Mouse (Mus musculus) frontal cortex, adult 2 months (tissue): ENCODE measurements around the gene Fgfr2. TPM values are rescaled to one million over a fixed set of nuclear protein-coding genes. Genes with fewer than 3 reads are reported as not detected.
A peak's percentile ranks its signal among the peaks of the same experiment; 100 is the strongest.

Experiments used
- DNase-seq, 2 experiments: peaks; one replicate each; pipeline ENCODE4 v3.0.0; 2022; ENCODE audit warnings: low spot score in 1 of 2; ENCODE audit errors: extremely low spot score in 1 of 2
- polyA plus RNA-seq: library from polyadenylated mRNA; depleted of rRNA; stranded (reverse); fragments of >200 nt; gene quantifications from 2 replicates; pipeline ENCODE4 v1.2.3, GENCODE M21; 2012

The Fgfr2 gene
- polyA plus RNA-seq, 1 experiment = 69.6 TPM

DNA sequence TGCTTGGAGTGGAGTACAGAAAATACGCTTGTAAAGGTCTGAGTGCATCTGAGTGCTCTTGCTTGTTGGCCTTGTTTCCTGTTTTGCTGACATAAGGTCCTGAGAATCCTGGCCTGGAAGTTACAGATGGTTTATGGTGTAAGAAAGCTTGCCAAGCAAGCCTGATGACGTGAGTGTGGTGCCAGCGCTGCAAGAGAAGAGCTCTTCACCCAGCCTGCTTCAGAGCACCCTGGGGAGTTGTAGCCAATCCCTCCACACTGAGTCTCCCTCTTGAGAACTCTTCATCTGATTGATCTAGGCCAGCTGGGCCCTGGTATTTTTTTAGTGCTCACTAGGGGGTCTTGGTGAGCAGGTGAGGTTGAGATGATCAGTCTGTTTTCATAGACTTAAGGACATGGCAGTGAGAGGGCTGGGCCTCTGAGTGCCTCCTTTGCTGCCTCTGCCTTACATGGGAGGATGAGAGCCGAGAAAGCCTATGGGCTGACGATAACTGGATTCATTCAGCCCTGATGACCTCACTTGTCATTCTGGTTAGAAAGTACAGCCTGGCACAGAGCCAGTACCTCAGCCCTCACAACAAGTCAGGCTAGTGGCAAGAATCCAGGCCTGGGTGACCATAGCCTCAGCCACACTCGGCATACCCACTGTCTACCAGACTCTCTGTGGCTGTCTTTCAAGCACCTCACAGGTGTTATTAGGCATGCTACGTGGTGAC is 228.2 kb downstream of the Fgfr2 start:
- peak in 1 of 2 experiments; percentile 15 for DNase-seq

DNA sequence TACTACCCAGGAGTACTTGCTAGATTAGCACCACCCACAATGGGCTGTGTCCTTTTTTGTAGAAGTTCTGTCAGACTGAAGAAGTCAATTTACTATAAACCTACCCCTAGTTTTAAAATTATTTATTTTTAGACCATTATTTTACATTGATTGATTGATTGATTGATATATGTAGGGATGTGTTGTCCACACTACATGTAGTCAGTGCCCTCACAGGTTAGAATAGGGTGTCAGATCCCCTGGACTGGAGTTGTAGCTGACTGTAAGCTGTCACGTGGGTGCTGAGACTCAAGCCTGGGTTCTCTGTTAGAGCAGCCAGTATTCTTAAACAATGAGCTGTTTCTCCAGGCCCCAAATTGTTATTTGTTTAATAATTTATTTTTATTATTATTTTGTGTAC is 229.8 kb downstream of the Fgfr2 start:
- no peak for DNase-seq

DNA sequence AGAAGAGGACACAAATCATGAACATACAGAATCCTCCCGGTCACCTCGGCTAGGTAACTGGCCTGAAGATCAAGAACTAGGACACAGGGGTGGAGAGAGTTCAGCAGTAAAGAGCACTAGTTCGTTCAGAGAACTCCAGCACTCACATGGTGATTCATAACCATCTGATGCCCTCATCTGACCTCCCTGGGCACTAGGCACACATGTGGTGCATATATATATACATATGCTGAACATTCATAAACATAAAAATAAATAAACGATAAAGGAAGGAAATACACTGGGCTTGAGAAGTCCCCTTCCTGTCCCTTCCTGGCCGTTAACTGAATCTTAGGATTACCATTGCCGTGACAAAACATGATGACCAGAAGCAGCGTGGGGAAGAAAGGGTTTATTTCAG is 230.3 kb downstream of the Fgfr2 start:
- DNase-seq = no peak

DNA sequence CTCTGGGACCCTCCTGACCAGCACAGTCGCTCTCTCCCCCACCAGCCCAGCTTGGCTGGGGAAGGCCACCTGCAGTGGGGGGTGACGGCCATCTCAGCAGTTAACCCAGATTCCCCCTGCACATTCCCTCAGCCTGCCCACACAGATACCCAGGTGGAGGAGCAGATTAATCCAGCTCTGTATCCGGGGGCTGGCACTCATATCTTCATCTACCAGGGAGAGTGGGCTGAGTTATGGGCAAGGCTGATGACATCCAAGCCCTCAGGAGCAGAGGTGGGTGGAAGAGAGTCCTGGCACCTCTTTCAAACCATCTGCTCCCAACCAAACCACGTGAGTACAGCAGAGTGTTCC is 230.9 kb downstream of the Fgfr2 start:
- DNase-seq = peak in 1 of 2 experiments; percentile 31

DNA sequence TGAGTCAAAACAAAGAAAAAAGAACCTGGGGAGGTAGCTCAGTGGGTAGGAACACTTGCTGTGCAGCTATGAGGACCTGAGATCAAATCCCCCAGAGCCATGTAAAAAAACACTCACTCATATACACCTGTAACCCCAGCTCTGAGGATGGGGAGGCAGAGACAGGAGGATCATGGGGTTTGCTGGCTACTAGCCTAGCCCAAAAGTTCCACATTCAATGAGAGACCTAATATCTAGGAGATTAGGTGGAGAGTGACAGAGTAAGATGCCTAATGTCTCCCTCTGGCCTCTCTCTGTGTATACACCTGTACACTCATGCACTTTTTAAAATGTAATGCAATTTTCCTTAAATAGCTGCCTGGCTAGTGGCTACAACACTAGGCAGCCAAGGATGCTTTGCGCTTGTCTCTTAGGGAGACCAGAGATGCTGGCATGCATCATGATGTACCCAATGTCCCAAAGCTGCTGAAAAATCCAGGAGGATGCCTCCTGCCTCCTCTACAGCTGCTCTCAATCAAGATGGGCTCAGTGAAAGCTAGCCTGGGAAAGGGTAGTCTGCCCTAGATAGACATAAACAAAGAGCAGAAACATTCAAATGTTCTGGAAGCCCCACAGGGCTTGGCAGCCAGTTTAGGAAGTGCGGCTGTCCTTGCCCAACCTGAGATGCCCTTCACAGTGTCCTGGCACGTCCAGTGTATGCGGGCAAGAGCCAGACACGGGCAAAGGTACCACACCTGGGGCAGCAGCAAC is 231.4 kb downstream of the Fgfr2 start:
- DNase-seq = peak in 1 of 2 experiments; percentile 8

DNA sequence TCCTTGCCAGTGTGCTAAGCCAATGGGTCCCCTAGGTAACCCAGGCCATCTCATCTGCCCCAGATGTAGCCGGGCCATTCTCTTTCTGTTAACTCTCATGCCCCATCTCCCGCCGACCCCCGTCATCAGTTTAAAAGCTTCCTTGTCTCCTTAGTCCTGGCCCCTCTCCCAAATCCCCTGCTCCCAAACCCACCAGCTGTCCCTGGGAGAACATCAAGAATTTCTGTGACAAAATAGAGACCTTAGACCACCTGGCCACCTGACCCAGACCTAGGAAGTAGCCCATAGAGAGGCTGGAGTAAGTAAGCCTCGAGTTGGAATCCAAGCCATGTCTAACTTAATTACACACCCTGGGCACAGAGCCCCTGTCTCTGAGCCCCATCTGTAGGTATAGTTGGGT is 232.9 kb downstream of the Fgfr2 start:
- no peak for DNase-seq

DNA sequence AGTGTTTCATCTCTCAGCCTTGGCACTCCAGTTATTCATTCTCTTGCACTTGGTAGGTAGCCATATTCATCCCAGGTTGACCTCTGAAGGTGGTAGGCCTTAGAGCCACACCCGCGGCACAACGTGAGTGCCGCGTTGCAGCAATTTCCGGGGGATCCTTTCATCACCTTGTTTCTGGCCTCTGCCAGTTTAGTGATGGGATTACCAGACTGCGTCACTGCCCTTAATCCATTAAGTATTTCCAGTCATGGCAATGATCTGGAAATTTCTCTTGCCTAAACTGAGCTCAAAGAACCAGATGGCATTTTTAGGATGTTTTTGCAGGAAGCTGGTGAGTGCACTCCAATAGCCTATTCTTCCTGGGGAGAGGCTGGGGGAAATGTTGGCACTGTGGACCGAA is 233.5 kb downstream of the Fgfr2 start:
- DNase-seq = no peak

DNA sequence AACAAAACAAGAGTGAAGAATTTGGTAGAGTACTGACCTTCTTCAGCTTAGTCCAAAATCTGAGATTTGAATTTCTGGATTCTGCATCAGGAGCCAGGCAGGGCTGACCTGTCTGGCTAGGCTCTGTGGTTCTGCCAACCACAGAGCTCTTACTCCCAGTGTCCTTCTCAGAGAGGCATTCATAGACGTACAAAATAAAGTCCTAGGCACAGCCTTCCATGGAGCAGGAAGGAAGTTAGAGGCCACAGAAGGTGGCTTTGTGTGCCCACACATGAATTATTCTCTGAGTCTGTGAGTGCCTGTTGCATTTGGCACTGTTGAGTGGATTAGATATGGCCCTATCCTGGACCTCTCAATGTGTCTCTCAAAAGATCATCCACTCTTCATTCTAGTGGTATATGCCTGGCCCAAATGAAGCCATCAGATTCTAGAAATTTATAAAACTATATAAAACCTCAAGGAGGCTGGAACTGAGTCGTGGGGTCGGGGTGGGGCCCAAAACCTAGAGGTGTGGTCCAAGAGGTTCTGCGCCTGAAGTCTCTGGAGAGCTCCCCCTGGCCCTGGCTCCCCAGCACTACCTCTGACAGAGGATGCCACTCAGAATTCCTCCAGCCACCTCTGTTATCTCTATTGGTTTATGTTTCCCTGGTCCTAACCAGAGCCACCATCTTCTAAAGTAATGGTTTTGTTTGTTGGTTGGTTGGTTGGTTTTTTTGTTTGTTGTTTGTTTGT is 234.5 kb downstream of the Fgfr2 start:
- no peak for DNase-seq

DNA sequence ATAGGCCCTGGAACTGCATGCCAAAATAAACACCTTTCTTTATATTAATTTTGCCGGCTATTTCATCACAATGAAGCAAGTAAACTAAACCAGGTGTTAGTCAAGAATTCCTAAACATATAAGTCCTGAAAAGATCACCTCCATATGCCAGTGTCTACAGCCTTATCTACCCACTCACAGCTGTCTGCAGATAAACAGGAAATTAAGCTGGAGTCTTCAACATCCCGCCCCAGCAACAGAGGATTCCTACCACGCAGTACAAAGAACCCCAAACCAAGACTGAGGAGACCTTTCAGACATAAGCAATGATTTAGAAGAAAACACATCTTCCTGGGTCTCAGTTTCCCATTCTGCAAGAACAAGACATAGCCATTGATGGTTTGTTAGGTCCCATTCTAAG is 235.1 kb downstream of the Fgfr2 start:
- no peak for DNase-seq

DNA sequence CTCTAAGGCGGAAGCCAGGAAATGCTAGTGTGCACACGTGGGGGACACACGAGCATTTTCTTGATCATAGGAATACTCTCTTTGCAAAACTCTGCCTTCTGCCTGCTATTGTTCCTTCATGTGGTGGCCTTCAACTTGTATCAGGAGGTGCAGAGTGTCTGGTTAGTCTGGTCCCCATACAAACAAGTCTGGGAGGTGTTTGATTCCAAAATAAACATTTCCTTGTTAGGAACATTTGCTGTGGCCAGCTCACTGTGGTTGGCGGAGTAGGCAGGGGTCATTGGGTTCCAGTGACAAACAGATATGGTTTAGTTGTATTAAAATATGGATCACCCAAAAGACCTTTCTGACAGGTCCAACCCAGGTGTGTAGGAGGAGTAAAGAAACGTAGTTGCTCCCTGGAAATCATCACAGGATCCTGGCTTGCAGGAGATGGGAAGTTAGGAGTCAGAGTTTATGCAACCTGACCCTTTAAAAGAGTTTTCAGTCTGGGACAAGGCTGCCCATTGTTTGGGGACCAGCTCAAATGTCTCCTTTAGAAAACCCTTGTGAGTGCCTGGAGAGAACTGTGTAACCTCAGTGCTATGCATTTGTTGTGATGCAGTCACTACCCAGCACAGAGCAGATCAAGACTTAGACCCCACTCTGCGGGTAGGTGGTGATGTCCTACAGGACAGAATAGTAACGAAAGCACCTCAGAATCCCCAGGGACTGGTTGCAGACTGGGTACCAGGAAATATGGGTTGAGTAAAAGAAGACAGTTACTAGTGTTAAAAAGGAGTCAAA is 235.9 kb downstream of the Fgfr2 start:
- DNase-seq = no peak

DNA sequence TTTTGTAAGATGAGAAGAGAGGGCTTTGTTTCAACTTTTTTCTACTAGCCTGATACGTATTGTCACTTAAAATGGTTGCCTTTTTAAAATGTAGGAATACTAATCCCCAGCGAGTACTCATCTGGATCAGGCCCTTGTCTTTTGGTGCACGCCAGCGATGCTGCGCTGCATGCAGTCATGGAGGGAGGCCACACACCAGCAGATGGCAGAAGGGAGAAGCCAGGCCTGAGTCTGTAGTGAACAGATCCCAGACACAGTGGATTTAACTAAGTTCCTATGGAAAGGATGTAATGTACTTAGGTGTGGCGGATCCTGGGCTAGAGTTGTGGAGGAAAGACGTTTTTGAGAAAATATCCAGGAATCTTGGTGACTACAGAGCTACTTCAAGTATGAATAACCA is 239.1 kb downstream of the Fgfr2 start:
- peak in 1 of 2 experiments; percentile 32 for DNase-seq

DNA sequence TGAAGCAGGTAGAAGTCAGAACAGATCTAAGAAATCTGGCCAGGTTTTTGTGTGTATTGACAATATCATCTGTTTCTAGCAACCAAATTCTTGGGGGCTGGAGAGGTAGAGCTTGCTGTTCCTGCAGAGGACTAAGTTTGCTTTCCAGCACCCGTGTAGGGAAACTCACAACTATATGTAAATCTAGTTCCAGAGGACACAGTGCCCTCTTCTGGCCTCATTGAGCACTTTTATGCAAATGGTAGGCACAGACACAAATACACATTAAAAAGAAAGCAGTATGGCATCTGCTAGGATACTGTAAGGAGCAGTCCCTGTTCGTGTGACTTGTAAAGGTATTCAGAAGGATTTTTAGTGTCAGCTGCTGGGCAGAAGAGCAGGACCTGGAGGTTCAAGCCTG is 240.8 kb downstream of the Fgfr2 start:
- DNase-seq = no peak

DNA sequence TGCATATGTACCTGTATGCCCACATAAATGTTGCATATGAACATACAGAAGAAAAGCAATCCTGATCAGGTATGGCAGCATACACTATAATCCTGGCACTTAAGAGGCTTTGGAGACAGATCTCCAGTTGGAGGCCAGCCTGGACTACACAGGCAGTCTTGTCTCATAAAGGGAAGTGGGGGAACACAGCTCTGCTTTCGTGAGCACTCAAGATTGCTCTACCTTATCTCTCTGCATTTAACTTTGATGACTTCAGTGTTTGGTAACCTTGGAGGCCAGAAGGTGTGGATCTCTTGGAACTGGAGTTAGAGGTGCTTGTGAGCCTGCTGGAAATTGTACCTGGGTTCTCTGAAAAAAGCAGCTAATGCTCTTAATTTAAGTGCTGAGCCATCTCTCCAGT is 242.9 kb downstream of the Fgfr2 start:
- no peak for DNase-seq

DNA sequence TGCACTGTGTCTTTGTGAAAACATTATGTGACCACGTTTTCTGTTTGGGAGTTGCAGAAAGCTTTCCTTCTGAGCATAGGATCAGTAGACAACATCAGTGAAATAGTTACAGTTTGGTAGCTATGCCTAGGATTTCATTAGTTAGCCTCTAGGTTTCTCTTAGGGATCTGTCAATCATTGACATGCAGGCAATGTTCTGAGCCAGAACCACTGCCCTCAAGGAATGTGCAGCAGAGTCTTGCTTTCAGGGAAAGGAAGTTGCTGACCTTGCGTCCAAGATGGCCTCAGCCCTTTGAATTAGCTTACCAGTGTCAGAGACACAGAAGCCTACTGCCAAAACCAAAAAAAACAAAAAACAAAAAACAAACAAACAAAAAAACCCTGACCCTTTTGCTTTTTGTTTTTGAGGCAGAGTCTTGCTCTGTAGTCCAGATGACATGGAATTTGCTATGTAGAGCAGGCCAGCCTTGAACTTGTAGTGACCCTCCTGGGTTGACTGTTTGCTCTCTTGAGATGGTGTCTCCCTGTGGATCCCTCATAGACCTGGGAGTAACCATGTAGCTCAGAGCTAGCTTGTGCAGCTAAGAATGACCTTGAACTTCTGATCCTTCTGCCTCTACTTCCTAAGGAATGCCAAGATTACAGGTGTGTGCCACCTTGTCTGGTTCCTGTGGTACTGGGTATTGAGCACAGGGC is 247.6 kb downstream of the Fgfr2 start:
- no peak for DNase-seq

DNA sequence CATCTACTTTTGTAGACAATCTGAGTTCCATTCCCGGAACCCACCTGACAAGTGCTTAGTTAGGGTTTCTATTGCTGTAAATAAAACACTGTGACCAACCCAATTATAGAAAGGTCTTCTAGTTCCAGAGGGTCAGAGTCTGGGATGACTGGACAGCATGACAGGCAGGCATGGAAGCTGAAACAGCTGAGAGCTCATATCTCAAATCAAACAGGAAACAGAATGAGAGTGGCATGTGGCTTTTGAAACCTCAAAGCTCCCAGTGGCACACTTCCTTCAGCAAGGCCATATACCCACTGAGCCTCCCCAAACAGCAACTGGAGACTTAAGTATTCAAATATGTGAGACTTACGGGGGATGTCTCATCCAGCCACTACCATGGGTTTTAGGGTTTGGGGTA is 250.1 kb downstream of the Fgfr2 start:
- no peak for DNase-seq

DNA sequence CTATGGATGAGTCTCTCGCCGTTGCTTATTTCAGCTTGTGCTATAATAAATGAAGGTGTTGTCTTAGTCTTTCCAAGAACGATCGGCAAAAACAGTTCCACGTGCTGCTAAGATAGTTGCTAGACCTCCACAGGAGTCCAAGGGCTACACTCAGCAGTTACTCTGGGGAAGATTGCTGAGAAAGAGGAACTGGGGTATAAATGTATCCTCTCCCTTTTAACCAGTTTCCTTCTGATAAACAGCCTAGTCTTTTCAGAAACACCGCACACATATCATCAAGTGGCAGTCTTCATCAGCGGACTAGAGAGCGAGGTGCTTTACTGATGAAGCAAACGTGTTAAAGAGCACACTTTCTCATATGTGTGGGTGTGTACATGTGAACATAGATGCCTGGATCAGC is 256.8 kb downstream of the Fgfr2 start:
- no peak for DNase-seq

DNA sequence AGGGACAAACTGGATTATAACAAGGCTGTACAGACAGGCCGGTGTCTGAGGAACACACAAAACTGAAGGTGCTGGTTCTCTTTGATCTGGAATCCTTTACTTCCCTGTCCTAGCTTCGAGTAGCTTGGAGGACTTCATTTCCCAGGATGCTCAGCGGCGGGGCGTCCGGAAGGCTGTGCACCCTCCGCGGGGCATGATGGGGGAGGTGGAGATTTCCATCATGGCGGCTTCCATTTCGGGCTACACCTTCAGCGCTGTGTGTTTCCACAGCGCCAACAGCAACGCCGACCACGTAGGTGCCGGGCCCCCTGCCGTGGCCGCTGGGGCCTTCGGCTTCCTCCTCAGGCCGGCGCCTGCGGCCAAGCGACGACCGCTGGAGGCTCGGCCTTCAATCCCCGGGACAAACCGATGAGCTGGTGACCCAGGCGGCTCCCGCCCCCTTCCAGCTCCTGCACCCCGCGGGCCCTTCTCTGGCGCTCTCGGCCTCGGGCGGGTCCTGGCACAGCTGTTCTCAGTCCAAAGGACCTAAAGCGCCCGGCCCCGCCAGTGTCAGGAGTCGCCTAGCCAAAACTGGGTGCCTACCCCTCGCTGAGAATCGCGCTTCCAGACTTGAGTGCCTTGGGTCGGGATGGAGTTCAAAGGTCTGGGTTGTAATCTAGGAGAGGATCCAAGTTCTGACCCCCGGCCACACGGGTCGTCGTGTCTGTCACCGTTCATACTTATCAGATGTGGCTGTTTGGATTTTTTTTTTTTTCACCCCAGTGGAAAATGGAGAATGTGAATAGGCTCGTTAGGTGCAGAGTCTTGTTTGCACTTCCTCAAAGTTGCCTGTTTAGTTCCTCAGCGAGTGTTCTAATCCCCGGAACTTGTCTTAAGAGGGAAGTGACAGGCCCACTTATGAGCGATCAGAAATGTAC is 263.9 kb downstream of the Fgfr2 start, which contains the start of gene Abraxas2:
Gene Abraxas2, plus strand, starts transcription at position 184 of the 917 bp plus-strand sequence.
- DNase-seq = peak; percentile 78 to 93

DNA sequence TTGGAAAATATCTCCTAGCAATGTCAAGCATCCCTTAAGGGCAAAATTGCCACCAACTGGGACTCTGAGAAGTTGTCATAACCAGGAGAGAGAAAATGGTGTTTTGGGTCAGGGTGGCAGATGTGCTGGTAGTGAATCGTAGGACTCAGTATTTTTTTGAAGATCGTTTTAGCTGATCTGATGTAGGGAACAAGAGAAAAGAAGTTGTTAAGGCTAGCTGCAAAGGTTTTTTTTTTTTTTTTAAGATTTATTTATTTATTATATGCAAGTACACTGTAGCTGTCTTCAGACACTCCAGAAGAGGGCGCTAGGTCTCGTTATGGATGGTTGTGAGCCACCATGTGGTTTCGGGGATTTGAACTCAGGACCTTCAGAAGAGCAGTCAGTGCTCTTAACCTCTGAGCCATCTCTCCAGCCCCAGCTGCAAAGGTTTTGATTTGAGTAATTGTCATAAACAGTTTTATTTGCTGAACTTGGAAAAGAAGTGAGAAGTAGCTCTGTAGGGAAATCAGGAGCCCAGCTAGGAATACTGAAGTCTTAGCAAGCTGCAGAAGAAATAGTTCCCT is 265.0 kb downstream of the Fgfr2 start:
- no peak for DNase-seq

DNA sequence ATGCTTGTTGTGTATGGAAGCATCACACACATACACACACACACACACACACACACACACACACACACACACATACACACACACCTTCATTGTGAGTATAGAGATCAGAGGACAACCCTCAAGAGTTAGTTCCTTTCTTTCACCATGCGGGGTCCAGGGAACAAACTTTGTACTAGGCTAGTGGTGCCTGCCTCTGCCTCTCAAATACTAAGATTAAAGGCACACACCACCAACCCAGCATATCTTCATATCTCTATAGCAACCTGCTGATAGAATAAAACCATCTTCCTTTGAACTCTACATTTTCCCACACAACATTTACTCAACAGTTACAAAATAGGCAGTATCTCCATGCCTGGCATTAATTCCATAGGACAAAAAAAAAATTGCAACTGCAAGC is 267.1 kb downstream of the Fgfr2 start:
- no peak for DNase-seq
